Mouse (Mus musculus): ENCODE results near the gene Sirt5. TPM values are rescaled to one million over a fixed set of nuclear protein-coding genes. Genes with fewer than 3 reads are reported as not detected.

The Sirt5 gene
- polyA plus RNA-seq, 1 experiment from 2014 or later = 35.9 TPM

- ATAC-seq (peak; percentile 94), DNase-seq (ENCODE audit: low spot score) (peak; percentile 95)
- Histone ChIP-seq H3K4me1 (ENCODE audit: control insufficient read depth, insufficient read depth, low read length) (no peaks in the 10 kb centered on the region), H3K36me3 (ENCODE audit: control insufficient read depth, insufficient read depth, low read length) (peaks cover 36% of the 10 kb centered on the region), H3K9me3 (replicated peaks; ENCODE audit: control insufficient read depth, low read length) (no peaks in the 10 kb centered on the region), H3K9ac (ENCODE audit: low read length) (peak within 1 kb of the TSS; percentile 85), H3K4me2 (ENCODE audit: low read length) (peak within 1 kb of the TSS; percentile 79), H3K4me3 (ENCODE audit: low read depth, low read length) (peak within 1 kb of the TSS; percentile 85), H3K27ac (ENCODE audit: low read depth, low read length) (peak within 1 kb of the TSS; percentile 94), H3K27me3 (replicated peaks; ENCODE audit: control insufficient read depth, insufficient read depth, low read length) (no peaks in the 10 kb centered on the region)
- 2% methylated on average over 72 of the region's 72 CpGs for WGBS
Observed at GRCm38 (mm10) chr13:43398297-43399080, 33.2 kb downstream of the Sirt5 start, which contains the start of gene Nol7. Nol7 (plus strand) TSS chr13:43398390.

DNA sequence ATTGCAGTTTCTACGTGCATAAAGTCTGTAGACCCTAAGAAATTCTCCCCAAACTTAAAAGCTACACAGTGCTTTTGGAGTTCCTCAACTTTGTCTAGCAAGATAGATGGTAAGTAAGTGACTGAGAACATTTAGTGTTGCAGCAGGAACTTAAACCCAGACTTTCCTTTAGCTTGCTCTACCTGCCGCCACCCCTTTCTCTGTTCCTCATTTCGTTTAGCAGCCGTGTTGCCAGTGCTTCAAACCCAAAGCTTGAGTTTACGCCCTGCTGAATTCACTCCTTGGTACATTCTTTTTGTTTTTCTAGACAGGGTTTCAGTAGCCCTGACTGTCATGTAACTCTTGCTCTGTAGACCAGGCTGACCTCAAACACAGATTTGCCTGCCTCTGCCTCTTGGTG, 34.3 kb downstream of the Sirt5 start:
- H3K9ac ChIP-seq (ENCODE audit: low read length) = no peak overlapping the region
- H3K36me3 ChIP-seq (ENCODE audit: control insufficient read depth, insufficient read depth, low read length) = peaks cover 40% of the 10 kb centered on the region
- H3K4me1 ChIP-seq (ENCODE audit: control insufficient read depth, insufficient read depth, low read length) = no peaks in the 10 kb centered on the region
- no peak for ATAC-seq
- H3K27ac ChIP-seq (ENCODE audit: low read depth, low read length) = no peak overlapping the region
- peak overlapping the region; percentile 79 for H3K4me2 ChIP-seq (ENCODE audit: low read length)
- no peaks in the 10 kb centered on the region for H3K27me3 ChIP-seq (replicated peaks; ENCODE audit: control insufficient read depth, insufficient read depth, low read length)
- no peak overlapping the region for H3K4me3 ChIP-seq (ENCODE audit: low read depth, low read length)
- DNase-seq (ENCODE audit: low spot score) = no peak
- WGBS = 82% methylated on average over 5 of the region's 5 CpGs
- no peaks in the 10 kb centered on the region for H3K9me3 ChIP-seq (replicated peaks; ENCODE audit: control insufficient read depth, low read length)

DNA sequence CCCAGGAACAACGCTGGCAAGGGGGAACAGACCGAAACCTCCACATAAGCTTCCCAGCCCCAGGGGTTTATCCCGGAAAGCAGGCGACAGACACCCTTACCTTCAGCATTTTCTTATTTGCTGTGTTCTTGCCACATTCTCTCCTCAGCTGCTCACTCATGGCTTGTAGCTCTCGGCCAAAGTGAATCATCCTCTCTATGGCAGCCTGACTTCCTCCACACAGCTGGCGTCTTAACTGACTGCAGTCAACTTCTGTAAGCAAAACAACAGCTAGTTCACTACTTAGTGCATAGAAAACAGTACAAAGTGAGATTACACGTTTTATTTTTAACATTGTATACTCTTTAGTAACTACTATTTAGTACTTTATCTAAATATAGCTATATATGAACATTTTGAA, 47.0 kb downstream of the Sirt5 start:
- H3K27ac ChIP-seq (ENCODE audit: low read depth, low read length) = no peak overlapping the region
- no peak overlapping the region for H3K4me3 ChIP-seq (ENCODE audit: low read depth, low read length)
- ATAC-seq (no peak), DNase-seq (ENCODE audit: low spot score) (no peak)
- H3K4me2 ChIP-seq (ENCODE audit: low read length) = no peak overlapping the region
- WGBS = 88% methylated on average over 7 of the region's 7 CpGs
- H3K4me1 ChIP-seq (ENCODE audit: control insufficient read depth, insufficient read depth, low read length) = no peaks in the 10 kb centered on the region
- H3K27me3 ChIP-seq (replicated peaks; ENCODE audit: control insufficient read depth, insufficient read depth, low read length) = no peaks in the 10 kb centered on the region
- peaks cover 60% of the 10 kb centered on the region for H3K36me3 ChIP-seq (ENCODE audit: control insufficient read depth, insufficient read depth, low read length)
- no peak overlapping the region for H3K9ac ChIP-seq (ENCODE audit: low read length)
- no peaks in the 10 kb centered on the region for H3K9me3 ChIP-seq (replicated peaks; ENCODE audit: control insufficient read depth, low read length)

DNA sequence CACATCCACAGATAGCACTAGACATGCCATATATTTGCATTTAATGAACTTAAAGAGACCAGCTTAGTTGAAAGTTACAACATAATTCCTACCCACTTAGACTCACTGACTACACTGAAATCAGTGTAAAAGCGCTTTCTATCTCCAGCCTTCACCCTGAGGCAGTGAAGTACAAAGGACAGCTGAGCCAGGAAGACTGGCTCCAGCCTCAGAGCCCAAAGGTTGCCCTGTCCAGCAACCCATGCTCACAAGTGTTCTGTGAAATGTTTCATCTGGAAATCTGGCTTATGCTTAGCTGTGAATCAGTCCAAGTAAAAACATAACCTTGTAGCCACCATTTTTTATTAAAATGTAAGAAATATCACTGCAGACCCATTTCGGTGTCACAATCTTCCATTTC, 48.3 kb downstream of the Sirt5 start:
- no peak overlapping the region for H3K27ac ChIP-seq (ENCODE audit: low read depth, low read length)
- peaks cover 59% of the 10 kb centered on the region for H3K36me3 ChIP-seq (ENCODE audit: control insufficient read depth, insufficient read depth, low read length)
- no peak overlapping the region for H3K4me2 ChIP-seq (ENCODE audit: low read length)
- 97% methylated on average over 2 of the region's 2 CpGs for WGBS
- ATAC-seq = no peak
- H3K4me3 ChIP-seq (ENCODE audit: low read depth, low read length) = no peak overlapping the region
- no peak overlapping the region for H3K9ac ChIP-seq (ENCODE audit: low read length)
- no peaks in the 10 kb centered on the region for H3K9me3 ChIP-seq (replicated peaks; ENCODE audit: control insufficient read depth, low read length)
- DNase-seq (ENCODE audit: low spot score) = no peak
- H3K4me1 ChIP-seq (ENCODE audit: control insufficient read depth, insufficient read depth, low read length) = no peaks in the 10 kb centered on the region
- no peaks in the 10 kb centered on the region for H3K27me3 ChIP-seq (replicated peaks; ENCODE audit: control insufficient read depth, insufficient read depth, low read length)

GRCm38 (mm10) chr13:43415249-43415648, 50.0 kb downstream of the Sirt5 start:
- Histone ChIP-seq H3K4me3 (ENCODE audit: low read depth, low read length) (no peak overlapping the region), H3K36me3 (ENCODE audit: control insufficient read depth, insufficient read depth, low read length) (peaks cover 74% of the 10 kb centered on the region), H3K4me1 (ENCODE audit: control insufficient read depth, insufficient read depth, low read length) (no peaks in the 10 kb centered on the region), H3K9ac (ENCODE audit: low read length) (no peak overlapping the region), H3K27me3 (replicated peaks; ENCODE audit: control insufficient read depth, insufficient read depth, low read length) (no peaks in the 10 kb centered on the region), H3K27ac (ENCODE audit: low read depth, low read length) (no peak overlapping the region), H3K4me2 (ENCODE audit: low read length) (no peak overlapping the region), H3K9me3 (replicated peaks; ENCODE audit: control insufficient read depth, low read length) (no peaks in the 10 kb centered on the region)
- 91% methylated on average over 1 of the region's 1 CpGs for WGBS
- DNase-seq (ENCODE audit: low spot score) = no peak
- no peak for ATAC-seq

GRCm38 (mm10) chr13:43428436-43428835, 63.1 kb downstream of the Sirt5 start:
- Histone ChIP-seq H3K4me1 (ENCODE audit: control insufficient read depth, insufficient read depth, low read length) (no peaks in the 10 kb centered on the region), H3K9me3 (replicated peaks; ENCODE audit: control insufficient read depth, low read length) (no peaks in the 10 kb centered on the region), H3K27me3 (replicated peaks; ENCODE audit: control insufficient read depth, insufficient read depth, low read length) (no peaks in the 10 kb centered on the region), H3K27ac (ENCODE audit: low read depth, low read length) (no peak overlapping the region), H3K4me2 (ENCODE audit: low read length) (no peak overlapping the region), H3K9ac (ENCODE audit: low read length) (no peak overlapping the region), H3K4me3 (ENCODE audit: low read depth, low read length) (no peak overlapping the region), H3K36me3 (ENCODE audit: control insufficient read depth, insufficient read depth, low read length) (peaks cover 14% of the 10 kb centered on the region; the same call in 1 of the 2 replicates)
- DNase-seq (ENCODE audit: low spot score) (no peak), ATAC-seq (no peak)
- 83% methylated on average over 4 of the region's 4 CpGs for WGBS

GRCm38 (mm10) chr13:43433395-43433794, 68.1 kb downstream of the Sirt5 start:
- DNase-seq (ENCODE audit: low spot score) (no peak), ATAC-seq (no peak)
- Histone ChIP-seq H3K36me3 (ENCODE audit: control insufficient read depth, insufficient read depth, low read length) (peaks cover 5% of the 10 kb centered on the region; the same call in 1 of the 2 replicates), H3K9ac (ENCODE audit: low read length) (no peak overlapping the region), H3K4me2 (ENCODE audit: low read length) (no peak overlapping the region), H3K27ac (ENCODE audit: low read depth, low read length) (no peak overlapping the region), H3K4me3 (ENCODE audit: low read depth, low read length) (no peak overlapping the region), H3K27me3 (replicated peaks; ENCODE audit: control insufficient read depth, insufficient read depth, low read length) (no peaks in the 10 kb centered on the region), H3K9me3 (replicated peaks; ENCODE audit: control insufficient read depth, low read length) (no peaks in the 10 kb centered on the region), H3K4me1 (ENCODE audit: control insufficient read depth, insufficient read depth, low read length) (no peaks in the 10 kb centered on the region)
- 89% methylated on average over 2 of the region's 2 CpGs for WGBS

DNA sequence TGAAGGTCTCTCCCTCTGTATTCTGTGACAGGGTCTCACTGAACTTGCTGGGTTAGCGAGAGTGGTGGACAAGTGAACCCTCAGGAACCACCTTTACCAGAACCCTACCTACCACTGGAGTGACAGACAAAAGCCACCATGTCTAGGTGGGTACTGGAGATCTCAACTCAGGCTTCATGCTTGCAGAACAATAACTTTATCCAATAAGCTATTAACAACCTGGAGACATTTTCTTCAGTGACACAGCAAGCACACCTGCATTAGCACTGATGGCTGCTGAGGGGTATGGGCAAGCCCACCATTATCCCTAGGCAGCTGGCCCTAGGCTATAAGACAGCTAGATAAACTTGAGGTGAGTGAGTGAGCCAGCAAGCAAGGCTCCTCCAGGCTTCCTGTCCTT, 75.1 kb downstream of the Sirt5 start:
- DNase-seq (ENCODE audit: low spot score) (no peak), ATAC-seq (no peak)
- WGBS = 87% methylated on average over 1 of the region's 1 CpGs

DNA sequence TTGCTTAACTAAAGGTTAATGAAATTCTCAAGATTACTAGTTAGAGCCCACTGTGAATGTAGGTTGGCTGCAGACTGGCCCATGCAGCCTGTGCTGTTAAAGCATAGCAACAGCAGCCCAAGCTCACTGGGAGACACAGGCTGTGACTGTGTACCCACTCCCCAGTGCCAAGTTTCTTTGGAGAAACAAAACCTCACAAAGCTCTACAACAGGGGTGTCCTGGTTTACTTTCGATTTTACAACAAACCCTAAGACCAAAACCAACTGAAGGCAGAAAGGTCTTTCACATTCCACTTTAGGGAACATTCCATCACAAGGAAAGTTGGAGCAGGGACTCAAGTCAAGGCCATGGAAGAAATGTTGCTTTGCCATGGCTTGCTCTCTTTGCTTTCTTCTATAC, 77.3 kb downstream of the Sirt5 start:
- ATAC-seq (no peak), DNase-seq (ENCODE audit: low spot score) (no peak)
- Histone ChIP-seq H3K36me3 (ENCODE audit: control insufficient read depth, insufficient read depth, low read length) (no peaks in the 10 kb centered on the region), H3K4me2 (ENCODE audit: low read length) (no peak overlapping the region), H3K4me3 (ENCODE audit: low read depth, low read length) (no peak overlapping the region), H3K27me3 (replicated peaks; ENCODE audit: control insufficient read depth, insufficient read depth, low read length) (no peaks in the 10 kb centered on the region), H3K9ac (ENCODE audit: low read length) (no peak overlapping the region), H3K9me3 (replicated peaks; ENCODE audit: control insufficient read depth, low read length) (no peaks in the 10 kb centered on the region), H3K27ac (ENCODE audit: low read depth, low read length) (no peak overlapping the region), H3K4me1 (ENCODE audit: control insufficient read depth, insufficient read depth, low read length) (no peaks in the 10 kb centered on the region)
- 92% methylated on average over 1 of the region's 1 CpGs for WGBS

More for the DNA sequence above, 75.1 kb downstream of the Sirt5 start:
- Histone ChIP-seq H3K9me3 (replicated peaks; ENCODE audit: control insufficient read depth, low read length) (no peaks in the 10 kb centered on the region), H3K27ac (ENCODE audit: low read depth, low read length) (no peak overlapping the region), H3K4me2 (ENCODE audit: low read length) (no peak overlapping the region), H3K4me1 (ENCODE audit: control insufficient read depth, insufficient read depth, low read length) (no peaks in the 10 kb centered on the region), H3K27me3 (replicated peaks; ENCODE audit: control insufficient read depth, insufficient read depth, low read length) (no peaks in the 10 kb centered on the region), H3K36me3 (ENCODE audit: control insufficient read depth, insufficient read depth, low read length) (no peaks in the 10 kb centered on the region), H3K9ac (ENCODE audit: low read length) (no peak overlapping the region), H3K4me3 (ENCODE audit: low read depth, low read length) (no peak overlapping the region)
